Mouse (Mus musculus) Patski (cell line): ENCODE measurements around the gene Kidins220. TPM values are rescaled to one million over a fixed set of nuclear protein-coding genes. Genes with fewer than 3 reads are reported as not detected.

Source experiments
- ATAC-seq: fragments of 100-300 bp; one replicate; pipeline ENCODE4 v1.8.0; 2021
- CTCF ChIA-PET: fragments of 350-600 bp; sonication (Branson Sonifier 250); formaldehyde crosslinking; loops from one replicate; lab custom pipeline; 2022; ENCODE audit warnings: inconsistent platforms; lab: Charles Lee
- POLR2A ChIA-PET: fragments of 350-600 bp; sonication (Branson Sonifier 250); formaldehyde crosslinking; loops from one replicate; lab custom pipeline; 2022; ENCODE audit warnings: antibody characterized with exemption, inconsistent platforms; lab: Charles Lee
- DNase-seq: peaks from one replicate; pipeline ENCODE4 v3.0.0-alpha.2; 2011; ENCODE audit warnings: low read depth, low spot score
- H3K27me3 ChIP-seq: fragments of 371-371 bp; one replicate; pipeline ENCODE4 v1.5.1; 2021
- CTCF ChIP-seq: fragments of 100-300 bp; IDR thresholded peaks from one replicate; pipeline ENCODE4 v1.5.1; 2021
- in situ Hi-C: fragments of 300-500 bp; cut with MboI; formaldehyde crosslinking; loops from 3 replicates; pipeline ENCODE4 v1.11.1; 2018; ENCODE audit warnings: low pct_unique_long_range_greater_than_20kb, mixed read lengths
- polyA plus RNA-seq: library from polyadenylated mRNA; unstranded; gene quantifications from one replicate; pipeline ENCODE4 v1.2.3, GENCODE M21; 2021

The Kidins220 gene
- polyA plus RNA-seq, 1 experiment from 2014 or later = 77.1 TPM

DNA sequence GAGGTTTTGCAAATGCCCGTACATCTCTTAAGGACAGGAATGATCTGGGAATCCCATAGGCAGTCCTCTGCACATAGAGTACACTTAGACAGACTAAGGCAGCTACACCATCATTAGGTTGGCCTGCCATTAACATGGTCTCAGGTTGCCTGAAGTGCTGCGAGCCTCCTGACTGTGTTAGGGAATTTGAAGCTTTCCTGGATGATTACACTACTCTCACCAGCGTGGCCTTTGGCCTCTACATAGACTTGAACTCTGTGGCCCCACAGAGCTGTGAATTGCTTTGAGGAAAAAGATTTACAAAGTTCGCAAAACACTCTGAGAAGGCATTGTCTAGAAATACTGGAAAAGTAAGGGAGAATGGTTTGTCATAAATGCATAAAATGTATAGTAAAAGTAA is 69.9 kb downstream of the Kidins220 start:
- POLR2A ChIA-PET = interaction anchor here (0.8 kb wide), 1 partner anchor 1050 kb away, joined by 3 read pairs; no protein-coding TSS in a partner anchor
- in situ Hi-C loops = no loop called here
- ATAC-seq = no peak
- TF ChIP-seq CTCF = no peak
- DNase-seq = no peak
- no peaks in the 10 kb centered on the region for H3K27me3 ChIP-seq
- CTCF ChIA-PET = interaction anchor here (0.8 to 1.1 kb wide), 2 partner anchors 15 to 23 kb away, joined by 3 read pairs; no protein-coding TSS in a partner anchor

DNA sequence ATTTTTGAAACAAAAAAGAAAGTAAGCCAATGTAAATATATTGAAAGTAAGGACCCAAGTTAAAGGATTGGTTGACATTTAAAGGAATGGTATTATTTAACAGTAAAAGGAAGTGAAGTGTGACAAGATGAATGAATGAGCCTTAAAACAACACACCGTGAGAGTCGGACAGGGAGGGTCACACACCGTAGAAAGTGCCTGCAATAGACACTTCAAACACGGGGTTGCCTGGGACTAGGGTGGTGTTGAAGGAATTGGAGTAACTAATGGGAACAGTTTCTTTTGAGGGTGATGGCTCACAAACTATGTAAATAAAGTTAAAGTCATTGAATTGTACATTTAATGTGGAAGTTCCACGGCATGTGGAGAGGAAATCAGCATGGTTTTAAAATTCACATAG is 74.5 kb downstream of the Kidins220 start:
- ATAC-seq (no peak), DNase-seq (no peak)
- ChIA-PET POLR2A (no interaction called here), CTCF (no interaction called here)
- TF ChIP-seq CTCF = no peak
- H3K27me3 ChIP-seq = no peaks in the 10 kb centered on the region
- in situ Hi-C loops = no loop called here

DNA sequence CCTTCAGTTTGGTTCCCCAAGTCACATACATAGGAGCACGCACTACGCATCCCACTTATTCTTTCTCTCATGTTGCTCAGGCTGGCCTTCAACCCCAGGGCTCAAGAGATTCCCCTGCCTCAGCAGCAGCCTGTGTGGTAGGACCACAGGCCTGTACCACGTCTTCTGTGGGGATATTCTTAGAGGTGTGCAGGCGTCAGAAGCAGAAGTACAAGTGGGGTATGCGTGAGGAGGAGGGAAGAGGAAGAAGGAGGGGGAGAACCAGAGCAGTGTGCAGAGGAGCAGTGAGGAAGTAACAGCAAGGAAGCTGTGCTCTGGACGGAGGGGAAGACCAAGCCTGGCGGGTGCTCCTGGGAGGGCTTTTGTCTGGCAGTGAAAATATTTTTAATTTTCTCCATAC is 79.8 kb downstream of the Kidins220 start:
- no peak for TF ChIP-seq CTCF
- no peak for ATAC-seq
- DNase-seq = no peak
- in situ Hi-C loops = no loop called here
- H3K27me3 ChIP-seq = no peaks in the 10 kb centered on the region
- ChIA-PET CTCF (interaction anchor here (1.1 kb wide), 1 partner anchor 11 kb away, joined by 3 read pairs; no protein-coding TSS in a partner anchor), POLR2A (no interaction called here)

DNA sequence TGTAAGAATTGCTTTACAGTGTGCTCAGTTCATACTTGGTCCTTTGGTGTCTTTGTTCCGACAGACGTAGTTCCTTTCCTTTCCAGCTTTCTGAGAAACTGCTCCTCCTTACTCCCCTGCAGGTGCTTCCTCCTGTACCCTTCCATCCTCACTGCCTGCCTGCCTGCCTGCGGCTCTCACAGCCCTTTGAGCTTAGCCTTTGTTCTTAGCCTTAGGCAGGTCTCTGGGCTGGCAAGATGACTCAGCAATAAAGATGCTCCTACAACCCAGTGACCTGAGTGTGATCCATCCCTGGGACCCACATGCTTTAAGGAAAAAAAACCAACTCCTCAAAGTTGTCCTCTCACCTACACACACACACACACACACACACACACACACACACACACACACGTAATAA is 80.2 kb downstream of the Kidins220 start:
- in situ Hi-C loops = no loop called here
- TF ChIP-seq CTCF = no peak
- CTCF ChIA-PET = interaction anchor here (1.1 kb wide), 1 partner anchor 11 kb away, joined by 3 read pairs; no protein-coding TSS in a partner anchor

DNA sequence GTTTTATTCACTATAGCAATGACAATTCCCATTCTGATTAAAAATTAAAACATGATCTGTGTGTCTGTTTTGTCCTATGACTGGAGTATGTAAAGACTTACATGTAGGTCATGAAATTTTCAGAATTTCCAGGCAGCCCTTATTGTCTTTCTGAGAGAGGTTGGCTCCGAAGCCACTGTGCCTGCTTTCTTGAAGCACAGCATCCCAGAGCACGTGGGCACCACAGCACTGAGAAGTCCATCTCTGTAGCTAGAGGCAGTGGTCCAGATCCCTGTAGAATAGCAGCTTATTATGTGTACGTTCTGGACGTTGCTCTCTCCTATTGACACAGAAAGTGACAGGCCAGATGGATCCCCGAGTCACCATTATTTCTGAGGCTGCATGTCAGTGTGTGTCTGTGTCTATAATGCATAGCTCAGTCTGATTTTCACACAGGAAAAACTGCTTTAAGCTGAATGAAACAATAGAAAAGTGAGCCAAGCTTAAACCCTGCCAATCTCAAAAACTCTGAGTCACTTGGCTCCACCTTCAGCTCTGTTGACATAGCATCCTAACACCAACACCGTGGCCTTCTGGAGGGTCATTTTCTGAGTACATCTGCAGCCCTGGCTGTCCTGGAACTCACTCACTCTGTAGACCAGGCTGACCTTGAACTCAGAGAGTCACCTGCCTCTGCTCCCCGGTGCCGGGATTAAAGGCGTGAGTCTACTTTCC is 84.9 kb downstream of the Kidins220 start:
- DNase-seq = no peak
- POLR2A ChIA-PET = interaction anchor here (0.6 to 1.7 kb wide), 2 partner anchors 14 to 16 kb away, joined by 3 to 6 read pairs; no protein-coding TSS in a partner anchor
- no peak for TF ChIP-seq CTCF

More for the DNA sequence above, 80.2 kb downstream of the Kidins220 start:
- no peak for ATAC-seq
- no peak for DNase-seq
- POLR2A ChIA-PET = no interaction called here
- no peaks in the 10 kb centered on the region for H3K27me3 ChIP-seq

DNA sequence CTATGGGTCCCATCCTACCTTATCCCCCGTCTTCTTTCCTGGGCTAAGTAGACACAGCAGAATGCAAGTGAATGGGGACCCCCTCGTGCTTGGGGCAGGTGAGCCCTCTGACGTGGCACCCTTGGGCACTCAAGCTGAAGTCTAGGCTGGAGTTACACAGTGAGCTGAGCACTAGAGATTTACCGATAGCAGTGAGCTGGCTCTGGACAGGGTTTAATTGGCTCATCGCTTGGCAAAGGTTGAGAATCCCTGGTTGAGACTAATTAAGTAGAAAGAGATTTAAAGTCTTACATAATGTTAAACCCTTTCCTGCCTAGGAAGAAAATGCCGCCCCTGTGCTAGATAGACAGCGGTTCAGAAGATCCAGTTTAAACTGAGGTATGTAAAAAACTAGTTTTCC is 86.2 kb downstream of the Kidins220 start:
- CTCF ChIA-PET = interaction anchor here (1.2 kb wide), 1 partner anchor 1011 kb away, joined by 3 read pairs; no protein-coding TSS in a partner anchor
- no peaks in the 10 kb centered on the region for H3K27me3 ChIP-seq
- ATAC-seq = no peak
- TF ChIP-seq CTCF = no peak
- peak; percentile 20 for DNase-seq
- in situ Hi-C loops = no loop called here
- POLR2A ChIA-PET = interaction anchor here (1.7 kb wide), 1 partner anchor 17 kb away, joined by 3 read pairs; no protein-coding TSS in a partner anchor

More for the DNA sequence above, 84.9 kb downstream of the Kidins220 start:
- in situ Hi-C loops = no loop called here
- H3K27me3 ChIP-seq = no peaks in the 10 kb centered on the region
- CTCF ChIA-PET = interaction anchor here (0.7 to 1.4 kb wide), 4 partner anchors 14 to 1012 kb away, joined by 3 to 5 read pairs (median 3); no protein-coding TSS in a partner anchor
- ATAC-seq = no peak

DNA sequence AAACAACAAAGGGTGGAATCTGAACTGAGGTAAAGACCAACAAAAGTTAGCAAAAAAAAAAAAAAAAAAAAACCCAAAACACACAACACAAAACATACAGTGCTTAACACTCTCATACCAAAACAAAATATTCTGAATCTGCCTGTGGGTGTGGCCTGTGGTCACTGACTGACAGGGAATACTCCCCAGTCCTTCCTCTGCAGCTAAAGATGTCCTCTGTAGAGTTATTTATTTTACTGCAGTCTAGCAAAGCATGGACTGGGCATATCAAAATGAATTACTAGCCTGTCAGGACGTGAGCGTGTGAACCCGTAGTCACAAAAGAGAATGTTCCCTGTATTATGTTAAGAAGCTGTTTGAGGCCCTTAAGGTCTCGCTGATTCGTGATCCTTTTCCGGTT is 87.5 kb downstream of the Kidins220 start:
- CTCF ChIA-PET = no interaction called here
- ATAC-seq (no peak), DNase-seq (no peak)
- POLR2A ChIA-PET = no interaction called here
- TF ChIP-seq CTCF = no peak
- in situ Hi-C loops = no loop called here
- H3K27me3 ChIP-seq = no peaks in the 10 kb centered on the region

DNA sequence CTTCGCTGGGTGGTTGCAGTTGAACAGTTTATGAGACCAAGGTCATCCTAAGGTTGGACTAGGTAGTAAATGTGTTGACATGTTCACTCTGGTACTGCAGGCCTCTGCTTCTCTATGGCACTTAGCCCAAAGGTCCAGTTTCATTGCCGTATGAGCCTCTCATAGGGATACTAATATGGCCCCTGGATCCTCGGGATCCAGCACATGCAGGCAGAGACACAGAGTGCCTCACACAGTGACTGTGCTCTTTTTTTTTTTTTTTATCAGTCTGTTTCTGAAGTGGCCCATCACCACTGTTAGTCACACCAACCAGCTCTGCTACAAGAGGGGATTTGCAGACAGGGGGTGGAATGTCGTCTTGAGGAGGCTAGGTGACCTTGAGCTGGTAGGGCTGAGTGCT is 98.6 kb downstream of the Kidins220 start:
- DNase-seq (no peak), ATAC-seq (no peak)
- ChIA-PET CTCF (no interaction called here), POLR2A (interaction anchor here (0.6 kb wide), 1 partner anchor 13 kb away, joined by 6 read pairs; no protein-coding TSS in a partner anchor)
- in situ Hi-C loops = no loop called here
- no peak for TF ChIP-seq CTCF
- no peaks in the 10 kb centered on the region for H3K27me3 ChIP-seq

DNA sequence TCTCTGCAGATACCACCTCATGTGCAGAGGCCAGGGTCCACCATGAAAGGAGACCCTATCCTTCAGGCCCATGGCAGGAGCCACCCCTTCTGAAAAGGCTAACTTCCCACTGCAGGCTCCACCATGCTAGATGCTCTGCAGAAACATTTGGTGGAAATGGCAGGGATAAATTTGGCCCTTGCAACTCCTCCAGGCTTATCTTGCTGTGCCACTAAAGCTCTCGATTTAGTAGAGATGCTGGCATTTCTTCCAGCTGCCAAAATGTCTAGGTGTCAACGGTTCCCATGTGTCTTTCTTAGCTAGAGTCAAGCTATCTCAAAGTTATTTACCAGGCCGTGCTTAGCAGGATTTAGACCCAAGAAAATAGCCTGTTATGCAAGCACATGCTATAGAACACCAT is 99.6 kb downstream of the Kidins220 start:
- H3K27me3 ChIP-seq = no peaks in the 10 kb centered on the region
- TF ChIP-seq CTCF = no peak
- in situ Hi-C loops = no loop called here
- ChIA-PET POLR2A (interaction anchor here (0.7 kb wide), 1 partner anchor 1122 kb away, joined by 5 read pairs; no protein-coding TSS in a partner anchor), CTCF (no interaction called here)
- DNase-seq (no peak), ATAC-seq (no peak)

DNA sequence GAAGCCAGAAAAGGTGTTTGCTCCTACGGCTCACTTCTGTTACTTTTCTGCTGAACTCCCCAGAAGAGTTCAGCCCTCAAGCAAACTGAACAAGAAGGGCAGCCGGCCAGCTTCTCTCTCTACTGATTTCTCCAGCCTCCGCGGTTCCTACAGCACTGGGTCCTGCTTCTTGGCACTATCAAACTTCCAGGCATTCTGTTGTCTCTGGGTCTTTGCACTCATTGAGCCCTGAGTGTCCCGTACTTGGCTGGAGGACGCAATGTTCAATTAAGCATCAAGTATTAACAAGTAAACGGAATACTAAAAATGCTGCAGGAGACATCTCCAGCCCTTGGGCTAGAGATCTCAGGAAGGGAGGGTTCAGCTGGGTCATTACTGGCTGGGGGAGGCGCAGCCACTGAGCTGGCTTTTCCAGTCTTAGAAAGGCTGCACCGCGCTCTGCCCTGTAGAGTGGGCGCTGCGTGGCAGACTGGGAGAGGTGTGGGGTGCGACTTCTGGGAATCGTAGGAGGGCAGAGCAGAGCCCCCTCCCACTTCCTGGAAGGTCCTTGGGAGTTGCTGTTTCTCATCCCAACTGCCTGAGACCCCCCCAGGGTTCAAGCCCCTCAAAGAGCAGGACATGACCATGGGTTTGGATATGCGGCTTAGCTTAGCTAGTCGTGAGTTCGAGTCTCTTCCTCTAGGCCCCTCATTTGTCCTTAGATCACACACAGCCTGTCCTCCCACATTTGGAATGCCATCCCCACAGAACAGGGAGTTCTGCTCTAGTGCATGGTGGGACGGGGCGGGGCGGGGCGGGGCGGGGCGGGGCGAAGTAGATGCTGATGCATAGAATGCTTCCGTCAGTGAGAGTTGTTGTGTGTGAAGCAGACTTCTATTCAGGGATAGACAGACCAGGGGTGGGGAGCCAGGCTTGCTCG is 108.8 kb downstream of the Kidins220 start:
- POLR2A ChIA-PET = interaction anchor here (0.7 kb wide), 1 partner anchor 9 kb away, joined by 3 read pairs; no protein-coding TSS in a partner anchor
- in situ Hi-C loops = loop anchor here (25.0 kb wide), 2 partner anchors 579 to 1329 kb away; partner anchors contain the start of gene Rnf144a
- no peak for TF ChIP-seq CTCF
- ATAC-seq = no peak
- DNase-seq = no peak
- no peaks in the 10 kb centered on the region for H3K27me3 ChIP-seq
- CTCF ChIA-PET = interaction anchor here (1.1 kb wide), 1 partner anchor 8 kb away, joined by 3 read pairs; no protein-coding TSS in a partner anchor
